Mouse (Mus musculus) WW6 (cell line): ENCODE results near the gene Defa25.
"Not testable (repeated sequence)": the region's sequence is repeated elsewhere in the genome, so short reads cannot be mapped to it uniquely, and the experiment has no call there.

Experiments
- DNase-seq: peaks from one replicate; pipeline ENCODE4 v3.0.0-alpha.2; 2013; ENCODE audit warnings: low read depth, low spot score

The Defa25 gene

DNA sequence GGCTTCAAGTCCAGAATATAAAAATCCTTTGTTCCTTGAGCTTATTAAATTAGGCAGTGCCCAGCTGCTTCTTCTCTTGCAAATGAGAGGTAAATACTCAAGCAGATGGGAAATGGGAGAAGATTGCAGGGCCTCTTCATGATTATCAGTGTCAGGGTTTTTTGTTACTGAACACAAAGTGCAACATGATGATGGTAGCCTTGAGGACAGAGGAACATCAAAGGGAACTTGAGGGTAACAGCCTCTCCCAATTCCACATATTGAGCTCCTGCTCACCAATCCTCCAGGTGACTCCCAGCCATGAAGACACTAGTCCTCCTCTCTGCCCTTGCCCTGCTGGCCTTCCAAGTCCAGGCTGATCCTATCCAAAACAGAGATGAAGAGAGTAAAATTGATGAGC, at the start of gene Defa25:
TSS of gene Defa25 (plus strand) at position 301 of the 400 bp plus-strand sequence.
- not testable (repeated sequence) for DNase-seq

DNA sequence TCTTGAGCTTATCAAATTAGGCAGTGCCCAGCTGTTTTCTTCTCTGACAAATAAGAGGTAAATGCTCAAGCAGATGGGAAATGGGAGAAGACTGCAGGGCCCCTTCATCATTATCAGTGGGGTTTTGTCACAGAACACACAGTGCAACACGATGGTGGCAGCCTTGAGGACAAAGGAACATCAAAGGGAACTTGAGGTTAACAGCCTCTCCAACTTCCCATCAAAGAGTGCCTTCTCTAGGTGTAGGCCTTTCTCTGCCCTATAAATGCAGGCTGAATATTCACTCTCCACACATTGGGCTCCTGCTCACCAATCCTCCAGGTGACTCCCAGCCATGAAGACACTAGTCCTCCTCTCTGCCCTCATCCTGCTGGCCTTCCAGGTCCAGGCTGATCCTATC, 29.5 kb upstream of the Defa25 start, which contains the start of gene Defa23:
TSS of gene Defa23 (plus strand) at position 301 of the 400 bp plus-strand sequence.
- not testable (repeated sequence) for DNase-seq

DNA sequence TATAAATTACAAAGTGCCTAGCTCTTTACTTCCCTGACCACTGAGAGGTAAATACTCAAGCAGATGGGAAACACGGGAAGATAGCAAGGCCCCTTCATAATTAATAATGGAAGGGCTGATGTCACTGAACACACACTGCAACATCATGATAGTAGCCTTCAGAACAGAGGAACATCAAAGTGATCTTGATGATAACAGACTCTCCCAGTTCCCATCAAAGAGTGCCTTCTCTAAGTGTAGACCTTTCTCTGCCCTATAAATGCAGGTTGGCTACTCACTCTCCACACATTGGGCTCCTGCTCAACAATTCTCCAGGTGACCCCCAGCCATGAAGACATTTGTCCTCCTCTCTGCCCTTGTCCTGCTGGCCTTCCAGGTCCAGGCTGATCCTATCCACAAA, 19.5 kb upstream of the Defa25 start, which contains the start of gene Defa35:
TSS of gene Defa35 (plus strand) at position 301 of the 400 bp plus-strand sequence.
- not testable (repeated sequence) for DNase-seq

DNA sequence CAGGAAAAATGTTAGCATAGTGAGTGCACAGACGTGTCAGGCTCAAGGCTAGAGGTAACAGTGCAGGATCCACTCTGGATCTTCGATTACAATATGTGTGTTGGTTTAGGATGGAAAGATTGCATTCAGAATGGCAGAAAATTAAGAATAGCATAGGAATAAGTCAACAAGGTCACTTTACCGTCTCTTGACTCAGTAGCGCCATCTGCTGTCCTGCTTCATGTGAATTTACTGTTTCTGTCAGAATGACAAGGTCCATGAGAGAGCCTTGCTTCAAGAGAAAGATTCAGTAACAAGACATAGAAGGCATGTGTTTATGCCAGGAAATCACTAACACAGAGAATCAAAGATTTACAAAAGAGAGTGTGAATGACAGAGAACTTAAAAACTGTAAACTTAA, 8.9 kb downstream of the Defa25 start:
- peak; percentile 16 for DNase-seq

DNA sequence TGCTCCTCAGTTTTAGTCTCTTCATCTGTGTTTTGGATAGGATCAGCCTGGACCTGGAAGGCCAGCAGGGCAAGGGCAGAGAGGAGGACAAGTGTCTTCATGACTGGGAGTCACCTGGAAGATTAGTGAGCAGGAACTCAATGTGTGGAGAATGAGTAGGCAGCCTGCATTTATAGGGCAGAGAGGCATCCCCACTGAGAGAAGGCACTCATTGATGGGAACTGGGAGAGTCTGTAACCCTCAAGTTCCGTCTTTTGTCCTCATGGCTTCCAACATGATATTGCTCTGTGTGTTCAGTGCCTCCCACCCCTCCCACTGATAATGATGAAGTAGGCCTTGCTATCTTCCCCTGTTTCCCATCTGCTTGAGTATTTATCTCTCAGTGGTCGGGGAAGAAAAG, 11.7 kb downstream of the Defa25 start, which contains the start of gene Gm14851:
TSS of gene Gm14851 (minus strand) at position 101 of the 400 bp plus-strand sequence.
- not testable (repeated sequence) for DNase-seq

DNA sequence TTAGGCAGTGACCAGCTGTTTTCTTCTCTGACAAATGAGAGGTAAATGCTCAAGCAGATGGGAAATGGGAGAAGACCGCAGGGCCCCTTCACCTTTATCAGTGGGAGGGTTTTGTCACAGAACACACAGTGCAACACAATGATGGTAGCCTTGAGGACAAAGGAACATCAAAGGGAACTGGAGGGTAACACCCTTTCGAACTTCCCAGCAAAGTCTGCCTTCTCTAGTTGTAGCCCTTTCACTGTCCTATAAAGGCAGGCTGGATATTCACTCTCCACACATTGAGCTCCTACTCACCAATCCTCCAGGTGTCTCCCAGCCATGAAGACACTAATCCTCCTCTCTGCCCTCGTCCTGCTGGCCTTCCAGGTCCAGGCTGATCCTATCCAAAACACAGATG, 50.1 kb downstream of the Defa25 start, which contains the start of gene Defa30:
TSS of gene Defa30 (plus strand) at position 301 of the 400 bp plus-strand sequence.
- not testable (repeated sequence) for DNase-seq
